Mouse (Mus musculus) spleen, postnatal 14 days (tissue): ENCODE results near the gene Slc1a5.

ENCODE experiments used
- DNase-seq, 2 experiments: peaks; one replicate each; pipeline ENCODE4 v3.0.0; 2021 to 2022; ENCODE audit warnings: low spot score in 2 of 2

Gene Slc1a5

DNA sequence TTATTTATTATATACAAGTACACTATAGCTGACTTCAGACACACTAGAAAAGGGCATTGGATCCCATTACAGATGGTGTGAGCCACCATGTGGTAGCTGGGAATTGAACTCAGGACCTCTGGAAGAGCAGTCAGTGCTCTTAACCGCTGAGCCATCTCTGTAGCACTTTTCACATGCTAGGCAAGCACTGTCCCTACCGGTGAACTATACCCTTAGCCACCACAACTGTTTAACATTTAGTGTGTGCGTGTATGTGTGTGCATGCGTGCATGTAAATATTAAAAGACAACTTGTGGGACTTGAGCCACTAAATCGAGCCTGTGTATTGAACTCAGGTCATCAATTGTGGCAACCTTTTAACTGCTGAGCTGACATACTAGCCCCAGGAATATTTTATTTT lies 65.6 kb downstream of the Slc1a5 start:
- DNase-seq: no peak

GRCm38 (mm10) chr7:16847507-16847906 lies 66.4 kb downstream of the Slc1a5 start:
- DNase-seq: no peak
